Mouse (Mus musculus) T-helper 1 cell (primary cell): ENCODE data around the gene Cfap299.
"Not testable (repeated sequence)": the region's sequence is repeated elsewhere in the genome, so short reads cannot be mapped to it uniquely, and the experiment has no call there.

Source experiments
- in situ Hi-C: fragments of 300-600 bp; cut with MboI, MseI; formaldehyde crosslinking; loops from one replicate; pipeline ENCODE4 v1.15.1; 2025; ENCODE audit warnings: high pct_unique_total_duplicates

The Cfap299 gene

GRCm38 (mm10) chr5:98523050-98523449 is 193.9 kb downstream of the Cfap299 start:
- in situ Hi-C loops = no loop called here

- in situ Hi-C loops = no loop called here
Observed at GRCm38 (mm10) chr5:98523783-98524182, 194.7 kb downstream of the Cfap299 start.

GRCm38 (mm10) chr5:98541333-98541732 is 212.2 kb downstream of the Cfap299 start:
- in situ Hi-C loops = no loop called here

GRCm38 (mm10) chr5:98550285-98550684 is 221.2 kb downstream of the Cfap299 start:
- in situ Hi-C loops = no loop called here

- in situ Hi-C loops = no loop called here
Observed at GRCm38 (mm10) chr5:98550873-98551272, 221.8 kb downstream of the Cfap299 start.

- in situ Hi-C loops = no loop called here
Observed at GRCm38 (mm10) chr5:98552395-98552794, 223.3 kb downstream of the Cfap299 start, which contains the start of gene Gm11111. Gm11111 (plus strand) TSS chr5:98552695.

- in situ Hi-C loops = no loop called here
Observed at GRCm38 (mm10) chr5:98552811-98553601, 223.9 kb downstream of the Cfap299 start.

GRCm38 (mm10) chr5:98561301-98561700 is 232.2 kb downstream of the Cfap299 start:
- in situ Hi-C loops = no loop called here

- in situ Hi-C loops = no loop called here
Observed at GRCm38 (mm10) chr5:98562806-98563205, 233.7 kb downstream of the Cfap299 start.

GRCm38 (mm10) chr5:98563801-98564200 is 234.7 kb downstream of the Cfap299 start:
- in situ Hi-C loops = no loop called here

GRCm38 (mm10) chr5:98566461-98567193 is 237.5 kb downstream of the Cfap299 start:
- in situ Hi-C loops = no loop called here

- in situ Hi-C loops = no loop called here
Observed at GRCm38 (mm10) chr5:98568481-98568880, 239.4 kb downstream of the Cfap299 start.

- in situ Hi-C loops = no loop called here
Observed at GRCm38 (mm10) chr5:98569029-98569513, 240.0 kb downstream of the Cfap299 start.

GRCm38 (mm10) chr5:98572392-98572791 is 243.3 kb downstream of the Cfap299 start:
- in situ Hi-C loops = no loop called here

GRCm38 (mm10) chr5:98574711-98575470 is 245.8 kb downstream of the Cfap299 start:
- in situ Hi-C loops = no loop called here

- in situ Hi-C loops = no loop called here
Observed at GRCm38 (mm10) chr5:98575471-98575834, 246.3 kb downstream of the Cfap299 start.

- in situ Hi-C loops = not testable (repeated sequence)
Observed at GRCm38 (mm10) chr5:98576538-98576937, 247.4 kb downstream of the Cfap299 start.

GRCm38 (mm10) chr5:98578398-98578797 is 249.3 kb downstream of the Cfap299 start:
- in situ Hi-C loops = no loop called here

- in situ Hi-C loops = no loop called here
Observed at GRCm38 (mm10) chr5:98580811-98581210, 251.7 kb downstream of the Cfap299 start.

GRCm38 (mm10) chr5:98582051-98582450 is 252.9 kb downstream of the Cfap299 start:
- in situ Hi-C loops = no loop called here

- in situ Hi-C loops = no loop called here
Observed at GRCm38 (mm10) chr5:98585915-98586314, 256.8 kb downstream of the Cfap299 start.

- in situ Hi-C loops = no loop called here
Observed at GRCm38 (mm10) chr5:98613511-98613910, 284.4 kb downstream of the Cfap299 start.
